Mouse (Mus musculus) thymus, postnatal 25 days (tissue): ENCODE measurements at regions not wholly inside any gene's neighbourhood (a gene's known extent, or its start where the extent isn't known, plus 50 kb on each side); places are given as distances from the start of the nearest gene placed in this dataset.

Experiments used
- DNase-seq: peaks from one replicate; pipeline ENCODE4 v3.0.0; 2022

DNA sequence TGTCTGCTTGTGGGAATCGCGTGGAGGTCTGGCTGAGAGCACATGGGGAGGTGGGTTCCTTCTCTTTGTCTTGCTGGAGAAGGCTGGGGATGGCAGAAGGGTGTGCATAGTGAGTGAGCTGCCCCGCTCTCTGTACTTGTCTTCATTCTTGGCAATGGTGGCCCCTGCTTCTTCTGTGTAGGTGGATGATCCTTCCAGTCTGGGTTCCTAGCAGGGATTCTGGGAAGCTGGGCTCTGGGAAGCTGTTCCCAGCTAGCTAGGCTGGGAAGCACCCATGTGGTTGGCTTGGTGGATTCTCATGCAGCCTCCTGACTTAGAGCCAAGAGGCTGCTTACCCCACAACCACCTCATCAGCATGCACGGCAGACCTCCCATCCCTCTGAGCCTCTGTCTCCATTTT lies 156.6 kb downstream of the 9530068E07Rik start:
- DNase-seq: no peak

DNA sequence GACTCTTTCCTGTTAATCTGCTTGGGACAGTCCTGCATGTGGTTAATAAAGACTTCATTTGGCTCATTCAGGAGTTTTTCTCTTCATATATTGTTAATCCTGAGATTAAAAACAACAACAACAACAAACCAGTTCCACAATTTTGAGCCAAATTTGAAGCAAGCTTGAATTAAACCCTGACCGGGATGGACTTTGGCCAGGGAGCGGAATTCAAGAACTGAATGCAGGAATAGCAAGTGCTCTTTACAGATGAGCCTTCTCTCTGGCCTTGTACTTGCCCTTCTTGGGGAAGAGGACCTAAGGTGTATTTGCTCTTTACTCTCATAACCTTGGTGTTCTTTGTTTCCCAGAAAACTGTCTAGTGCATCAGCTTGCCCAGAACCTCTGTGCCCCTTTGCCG lies 161.6 kb downstream of the 9530068E07Rik start:
- DNase-seq: no peak

DNA sequence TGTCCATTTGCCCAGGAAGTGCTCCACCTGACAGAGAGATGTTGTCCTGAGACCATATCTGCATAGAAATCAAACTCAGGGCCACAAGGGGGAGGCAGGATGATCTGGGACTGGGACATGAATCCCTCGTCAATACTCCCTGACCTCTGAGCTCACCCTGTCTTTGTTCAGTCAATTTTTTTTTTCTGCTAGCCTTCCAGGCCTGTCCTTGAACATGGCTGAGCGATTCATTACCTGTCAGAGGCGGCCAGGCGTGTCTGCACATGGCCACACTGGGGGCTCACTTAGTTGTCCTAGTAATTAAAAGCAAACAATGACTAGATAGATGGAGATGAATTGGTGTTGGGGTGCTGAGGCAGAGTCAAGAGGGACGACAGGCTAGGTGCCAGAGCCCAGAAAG lies 162.6 kb downstream of the 9530068E07Rik start:
- DNase-seq: no peak

DNA sequence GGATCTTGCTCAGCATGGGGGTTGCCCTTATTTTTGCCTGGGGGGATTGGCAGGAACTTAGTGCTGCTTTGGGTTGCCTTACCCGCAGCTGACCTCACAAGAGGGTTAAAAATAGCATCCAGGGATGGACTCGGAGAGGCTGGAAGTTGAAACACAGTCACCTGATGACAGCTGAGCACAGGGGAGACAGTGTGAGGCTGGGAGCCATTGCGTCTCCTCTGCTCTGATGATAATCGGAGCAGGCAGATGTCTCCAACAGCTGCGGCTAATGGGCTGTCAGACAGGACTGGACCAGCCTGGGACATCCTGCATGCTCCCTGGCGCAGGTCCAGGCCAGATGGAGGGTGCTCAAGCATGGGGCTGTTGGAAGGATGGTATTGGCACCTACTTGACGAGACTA lies 165.1 kb downstream of the 9530068E07Rik start:
- no peak for DNase-seq

DNA sequence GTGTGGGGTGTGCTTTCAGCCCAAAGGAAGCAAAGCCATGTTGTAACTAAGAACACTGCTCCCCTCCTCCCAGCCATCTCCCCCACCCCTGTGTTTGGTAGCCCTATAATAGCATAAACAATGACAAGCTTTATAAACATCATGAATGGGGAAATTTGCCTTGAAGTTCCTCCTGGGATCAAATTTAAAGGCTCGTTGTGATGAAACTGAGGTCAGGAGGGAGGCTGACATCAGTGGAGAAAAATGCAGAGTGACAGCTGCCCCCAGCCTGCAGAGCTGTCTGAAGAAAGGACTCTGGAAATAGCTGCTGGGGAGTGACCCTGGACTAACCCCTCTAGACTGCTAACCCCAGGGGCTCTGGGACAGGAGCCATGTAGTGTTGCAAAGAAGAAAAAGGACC lies 169.2 kb downstream of the 9530068E07Rik start:
- no peak for DNase-seq

DNA sequence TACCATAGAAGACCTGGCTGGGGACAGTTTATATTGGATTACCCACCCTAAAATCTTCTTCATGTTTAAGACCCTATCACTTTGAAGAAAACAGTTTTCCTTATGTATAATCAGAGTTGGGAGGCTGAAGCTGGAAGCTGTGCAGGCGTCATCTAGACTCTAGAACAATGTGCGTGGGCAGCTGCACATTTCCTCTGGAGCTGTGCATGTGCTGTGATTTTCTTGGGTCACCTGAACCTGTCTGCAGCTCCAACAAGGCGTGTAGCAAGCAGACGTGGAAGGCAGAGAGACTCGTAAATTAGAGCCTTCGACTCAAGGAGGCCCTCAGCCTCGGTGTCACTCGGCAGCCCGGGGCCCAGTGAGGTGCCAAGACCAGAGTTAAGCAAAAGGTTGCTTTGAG lies 169.8 kb downstream of the 9530068E07Rik start:
- DNase-seq: no peak

DNA sequence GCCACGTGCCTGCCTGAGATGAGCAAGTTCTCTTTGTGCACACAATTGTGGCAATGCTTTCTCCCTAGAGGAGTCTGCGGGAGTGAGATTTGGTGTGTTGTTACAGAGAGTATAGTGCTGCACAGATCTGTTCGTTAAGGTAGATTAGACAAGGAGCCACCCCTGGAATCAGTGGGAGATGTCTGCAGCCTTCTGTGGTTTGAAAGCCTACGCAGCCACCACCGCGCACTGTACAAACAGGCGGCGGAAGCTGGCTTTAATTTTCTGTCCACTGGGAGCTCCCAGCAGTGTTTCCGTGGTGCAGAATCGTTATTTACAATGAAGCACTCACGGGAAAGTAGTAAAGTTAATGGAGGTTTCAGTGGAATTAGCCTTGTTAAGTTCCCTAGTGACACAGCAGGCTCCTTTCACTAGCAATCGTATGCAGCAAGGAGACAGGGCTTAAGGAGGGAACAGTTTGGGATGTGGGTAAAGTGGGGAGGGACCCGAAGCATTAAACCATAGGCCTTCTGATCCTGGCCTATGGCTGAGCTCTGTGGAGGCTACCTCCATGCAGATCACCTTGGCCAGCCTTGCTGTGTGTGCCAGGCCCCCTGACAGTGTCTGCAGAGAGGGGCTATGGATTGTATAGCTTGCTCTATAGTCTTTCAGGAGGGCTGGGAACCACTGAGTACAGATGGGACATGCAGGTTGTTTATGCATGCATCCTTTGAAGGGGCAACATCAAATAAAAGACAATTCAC lies 171.9 kb downstream of the 9530068E07Rik start:
- DNase-seq: no peak

DNA sequence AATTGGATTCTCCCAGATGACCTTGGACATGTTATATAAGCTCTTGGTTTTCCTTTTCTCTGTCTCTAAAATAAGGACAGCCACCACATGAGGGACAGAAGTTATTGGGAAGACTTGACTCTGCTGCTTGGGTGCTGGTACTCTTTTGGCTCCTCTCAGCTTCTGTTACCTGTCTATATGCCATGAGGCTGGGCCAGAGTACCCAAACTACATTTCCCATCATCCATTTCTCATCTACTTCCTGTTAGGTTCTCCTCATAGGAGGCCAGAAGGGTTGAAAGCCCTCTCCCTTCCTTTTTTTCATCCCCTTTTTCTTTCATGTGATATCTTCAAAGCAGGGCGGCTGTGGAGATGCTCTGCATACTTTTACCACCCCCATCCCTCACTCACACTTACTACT lies 172.6 kb downstream of the 9530068E07Rik start:
- no peak for DNase-seq

DNA sequence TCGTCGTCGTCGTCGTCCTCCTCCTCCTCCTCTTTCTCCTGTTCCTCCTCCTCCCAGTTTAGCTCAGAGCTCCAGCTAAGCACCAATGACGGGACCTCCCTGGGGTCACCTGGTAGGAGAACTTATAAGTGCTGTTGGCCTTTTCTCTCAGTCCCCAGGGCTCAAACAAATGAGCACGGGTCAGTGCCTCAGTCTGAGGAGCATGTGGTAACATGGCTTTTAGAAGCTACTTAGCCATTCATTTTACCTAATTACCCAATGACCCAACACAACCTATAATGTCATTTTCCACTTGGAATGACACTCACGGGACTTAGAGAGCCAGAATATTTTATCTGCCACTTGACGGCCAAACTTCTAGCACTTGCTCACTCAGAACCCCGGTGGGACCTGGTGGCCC lies 173.5 kb downstream of the 9530068E07Rik start:
- DNase-seq: no peak

DNA sequence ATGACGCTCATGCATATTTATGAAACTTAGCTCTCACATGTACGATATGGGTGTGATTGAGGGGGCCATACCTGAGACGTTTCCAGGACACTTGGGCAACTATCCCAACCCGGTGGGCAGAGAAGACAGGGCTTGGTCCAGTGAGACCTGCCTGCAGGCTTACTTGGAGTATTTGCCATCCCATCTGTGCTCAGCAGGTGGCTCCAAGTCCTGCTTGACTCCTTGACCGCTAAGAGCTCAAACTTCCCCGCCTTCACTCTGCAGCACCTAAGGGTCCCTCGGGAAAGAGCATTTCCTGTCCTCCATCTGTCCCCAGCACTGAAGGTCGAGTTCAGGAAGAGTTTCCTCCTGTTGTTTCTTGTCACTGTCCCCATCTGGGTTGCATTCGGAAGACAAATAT lies 182.2 kb downstream of the 9530068E07Rik start:
- DNase-seq: no peak

DNA sequence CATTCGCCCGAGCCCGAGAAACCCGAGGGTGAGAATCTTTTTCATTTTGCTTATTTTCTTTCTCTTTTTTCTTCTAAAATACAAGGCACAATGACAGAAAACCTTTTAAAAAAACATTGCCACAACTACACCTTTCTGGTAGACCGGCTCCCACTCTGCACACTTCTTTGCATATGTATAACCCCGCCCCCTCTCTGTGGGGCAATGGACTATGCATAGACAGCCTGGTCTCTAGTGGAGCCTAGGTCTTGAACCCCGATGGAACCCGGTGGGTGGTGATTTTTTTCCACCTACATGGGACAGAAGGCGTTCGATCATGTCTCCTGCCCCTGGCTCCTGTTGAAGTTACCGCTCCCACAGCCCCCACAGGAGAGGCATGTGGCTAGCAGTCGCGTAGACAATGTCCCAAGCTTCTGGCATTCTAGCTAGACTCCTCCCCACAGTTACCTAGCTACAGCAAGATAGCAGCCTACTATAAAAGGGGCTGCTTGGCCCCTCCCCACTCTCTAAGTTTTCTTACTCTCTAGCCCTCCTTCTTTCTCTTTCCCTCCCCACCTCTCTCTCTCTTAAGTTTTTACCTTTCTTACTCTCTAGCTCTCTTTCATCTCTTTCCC lies 183.6 kb downstream of the 9530068E07Rik start:
- DNase-seq: no peak

DNA sequence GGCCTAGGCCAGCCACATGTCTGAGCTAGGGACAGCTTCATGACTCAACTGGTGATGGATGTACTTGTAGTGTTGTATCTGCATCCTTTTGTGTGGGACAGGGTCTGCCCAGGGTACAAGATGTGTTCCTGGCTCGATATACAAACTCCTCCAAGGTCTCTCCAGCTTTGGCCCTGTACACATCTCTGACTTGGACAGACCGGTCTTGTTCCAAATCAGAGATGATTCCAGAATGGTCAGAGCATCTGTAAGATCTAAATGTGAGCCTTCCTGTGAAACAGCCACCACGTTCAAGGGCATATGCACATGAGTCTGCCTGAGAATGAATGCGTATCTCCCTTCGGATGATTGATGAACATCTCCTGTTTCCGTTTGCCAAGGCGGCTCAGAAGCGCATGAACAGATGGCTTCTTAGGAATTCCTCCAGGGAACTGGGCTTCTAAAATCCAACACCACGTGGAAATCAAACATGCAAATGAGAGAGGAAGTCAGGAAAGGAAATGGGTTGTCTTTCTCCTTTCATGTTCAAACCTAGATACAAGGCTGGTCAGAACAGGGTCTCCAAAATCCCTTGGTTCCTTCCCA lies 172.7 kb upstream of the Fstl4 start:
- no peak for DNase-seq

DNA sequence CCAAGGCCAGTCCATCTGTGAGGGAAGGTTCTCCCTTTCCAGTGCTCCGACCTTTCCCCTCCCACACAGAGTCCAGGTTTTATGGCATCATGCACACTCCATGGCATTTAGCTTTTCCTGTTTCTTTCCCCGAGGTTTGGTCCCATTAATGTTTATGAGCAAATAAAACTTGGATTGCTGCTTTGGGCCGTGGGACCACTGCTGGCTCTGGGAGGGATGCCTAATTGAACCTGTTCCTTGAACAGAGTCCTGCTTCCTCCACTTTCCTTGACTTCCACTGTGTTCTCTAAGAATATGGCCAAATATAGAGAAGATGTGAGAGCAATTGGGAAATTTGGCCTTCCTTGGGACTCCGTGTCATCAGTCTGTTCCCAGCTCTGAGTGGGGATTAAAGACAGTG lies 170.3 kb upstream of the Fstl4 start:
- no peak for DNase-seq

DNA sequence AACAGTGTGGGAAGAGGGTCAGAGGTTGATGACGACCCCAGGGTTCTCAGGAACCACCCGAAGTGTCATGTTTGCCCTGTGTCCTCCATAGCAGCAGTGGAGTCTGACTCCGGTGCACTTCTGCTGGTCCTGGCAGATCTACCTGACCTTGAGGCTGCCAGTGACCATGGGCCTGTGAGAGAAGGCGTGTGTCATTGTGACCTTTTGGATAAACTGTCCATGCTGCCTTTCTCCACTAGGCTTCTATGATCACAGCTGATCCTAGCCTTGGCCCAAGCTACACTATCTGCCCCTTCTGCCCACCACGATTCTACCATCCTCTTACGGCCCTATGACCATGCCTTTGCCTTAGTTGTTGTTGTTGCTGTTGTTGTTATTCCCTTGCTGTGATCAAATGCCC lies 163.2 kb upstream of the Fstl4 start:
- DNase-seq: no peak

DNA sequence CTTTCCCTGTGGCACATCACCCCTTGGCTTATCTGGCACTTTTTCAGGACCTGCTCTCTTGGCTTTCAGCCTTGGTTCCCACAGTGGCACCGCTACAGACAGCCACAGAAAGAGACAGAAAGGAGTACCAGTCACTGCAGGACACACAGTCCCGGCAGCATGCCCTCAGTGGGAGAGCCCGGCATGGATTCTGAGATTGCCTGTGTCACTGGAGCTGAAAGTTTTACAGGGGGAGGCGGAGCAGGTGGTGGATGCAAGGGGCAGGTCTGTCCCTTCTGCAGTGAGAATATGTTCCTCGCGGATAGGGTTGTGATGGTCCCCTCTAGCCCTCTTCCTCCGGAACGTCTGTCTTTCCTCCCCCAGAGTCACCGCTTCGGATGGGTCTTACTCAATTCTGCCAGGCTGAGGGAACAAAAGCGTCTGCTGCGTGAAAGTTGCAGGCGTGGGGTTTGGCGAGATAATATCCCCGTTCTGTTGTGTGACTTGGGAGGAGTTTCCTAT lies 162.3 kb upstream of the Fstl4 start:
- no peak for DNase-seq

DNA sequence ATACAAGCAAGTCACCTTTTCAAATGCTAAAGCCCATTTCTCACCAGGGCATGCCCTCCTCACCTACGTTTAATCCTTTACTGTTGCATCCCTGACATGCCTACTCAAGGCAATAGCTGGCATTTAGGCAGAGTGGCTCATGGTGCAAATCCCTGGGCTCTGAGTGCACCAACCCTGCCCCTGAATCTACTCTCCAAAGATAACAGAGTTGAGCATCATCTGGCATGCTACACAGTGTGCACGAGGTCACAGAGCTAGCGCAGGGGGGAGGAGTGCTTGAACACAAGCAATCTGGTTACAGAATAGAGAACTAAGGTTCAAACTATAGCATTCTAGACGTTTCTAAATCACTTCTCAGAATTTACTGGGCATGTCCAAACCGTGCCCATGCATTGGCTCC lies 161.6 kb upstream of the Fstl4 start:
- DNase-seq: no peak

DNA sequence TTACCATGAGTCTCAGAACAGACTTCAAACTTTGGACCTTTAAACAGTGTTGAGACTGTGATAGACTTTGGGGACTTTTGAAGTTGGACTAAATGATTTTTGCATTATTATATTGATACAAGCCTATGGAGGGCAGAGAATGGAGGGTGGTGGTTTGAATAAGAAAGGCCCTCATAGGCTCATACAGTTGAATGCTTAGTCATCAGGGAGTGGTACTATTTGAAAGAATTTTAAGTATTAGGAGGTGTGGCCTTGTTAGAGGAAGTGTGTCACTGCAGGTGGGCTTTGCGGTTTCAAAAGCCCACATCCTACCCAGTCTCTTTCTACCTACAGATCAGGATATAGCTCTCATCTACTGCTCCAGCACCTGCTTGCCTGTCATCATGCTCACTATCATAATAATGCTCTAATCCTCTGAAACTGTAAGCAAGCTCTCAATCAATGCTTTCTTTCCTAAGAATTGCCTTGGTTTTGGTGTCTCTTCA lies 153.7 kb upstream of the Fstl4 start:
- no peak for DNase-seq

DNA sequence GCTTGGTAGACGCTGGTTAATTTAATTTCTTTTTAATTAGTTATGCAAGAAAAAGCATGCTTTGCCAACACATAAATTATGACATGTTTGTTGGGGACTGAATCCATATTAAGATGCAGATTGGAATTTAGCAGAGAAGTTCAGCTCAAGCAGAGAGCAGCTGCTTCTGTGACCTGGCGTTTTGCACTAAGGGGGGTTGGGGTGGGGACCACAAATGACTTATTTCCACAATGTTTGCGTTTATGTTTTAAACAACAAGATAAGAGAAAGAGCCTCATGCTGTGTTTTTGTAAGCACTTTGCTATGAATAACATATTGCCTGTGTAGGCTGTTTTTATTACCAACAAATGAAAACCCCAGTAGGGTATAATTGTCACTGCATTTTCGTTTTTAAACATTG lies 148.8 kb upstream of the Fstl4 start:
- DNase-seq: no peak

DNA sequence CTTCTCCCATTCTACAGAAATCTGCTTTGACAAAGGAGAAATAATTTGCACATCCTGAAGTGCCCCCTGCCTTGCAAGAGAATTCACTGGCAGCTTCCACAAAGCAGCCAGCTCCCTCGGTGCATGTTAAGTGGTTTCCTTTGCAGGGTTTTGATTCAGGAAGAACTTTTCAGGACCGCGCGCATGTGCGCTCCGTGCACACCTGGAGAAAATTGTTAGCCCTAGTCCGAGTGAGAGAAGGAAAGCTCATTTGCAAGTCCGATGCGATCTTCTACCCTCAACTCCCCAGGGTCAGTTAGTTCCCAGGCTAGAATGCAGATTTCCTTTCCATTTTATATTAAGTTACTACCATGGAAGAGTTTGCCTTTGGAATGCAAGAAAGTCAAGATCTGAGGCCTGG lies 145.8 kb upstream of the Fstl4 start:
- DNase-seq: no peak

DNA sequence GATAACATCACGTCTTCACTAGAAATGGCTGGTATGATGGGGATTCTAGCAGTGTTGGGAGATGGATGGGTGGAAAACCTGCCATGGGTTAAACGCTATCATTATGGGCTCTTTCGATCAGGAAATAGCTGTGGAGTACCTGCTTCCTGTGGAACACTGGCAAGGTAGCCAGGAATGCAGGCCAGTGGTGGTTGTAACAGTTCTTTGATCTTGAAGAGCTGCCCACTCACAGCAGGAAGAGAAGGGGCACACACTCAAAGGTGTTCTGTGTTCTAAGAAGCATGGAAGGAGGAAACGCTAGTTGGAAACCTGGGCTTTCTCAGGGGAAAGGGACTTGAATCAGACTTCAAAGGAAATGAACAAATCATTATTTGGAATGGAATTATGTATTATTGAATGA lies 141.6 kb upstream of the Fstl4 start:
- DNase-seq: no peak

DNA sequence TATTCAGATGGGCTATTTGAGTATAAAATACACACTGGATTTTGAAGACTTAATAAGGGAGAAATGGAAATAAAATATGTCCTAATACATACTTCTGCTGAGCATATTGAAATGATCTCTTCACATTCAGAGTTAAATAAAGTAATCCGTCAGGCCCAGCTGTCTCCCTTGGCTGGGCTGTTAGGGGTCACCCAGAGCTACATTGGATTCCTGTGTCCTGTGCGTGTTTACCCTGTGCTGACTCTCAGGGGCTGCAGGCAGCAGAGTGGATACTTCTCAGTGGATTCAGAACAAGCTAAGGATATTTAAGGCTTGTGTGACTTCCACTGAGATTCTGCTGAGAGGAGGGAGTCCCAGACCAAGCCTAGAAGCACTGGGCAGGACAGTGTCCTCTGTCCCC lies 135.6 kb upstream of the Fstl4 start:
- no peak for DNase-seq

DNA sequence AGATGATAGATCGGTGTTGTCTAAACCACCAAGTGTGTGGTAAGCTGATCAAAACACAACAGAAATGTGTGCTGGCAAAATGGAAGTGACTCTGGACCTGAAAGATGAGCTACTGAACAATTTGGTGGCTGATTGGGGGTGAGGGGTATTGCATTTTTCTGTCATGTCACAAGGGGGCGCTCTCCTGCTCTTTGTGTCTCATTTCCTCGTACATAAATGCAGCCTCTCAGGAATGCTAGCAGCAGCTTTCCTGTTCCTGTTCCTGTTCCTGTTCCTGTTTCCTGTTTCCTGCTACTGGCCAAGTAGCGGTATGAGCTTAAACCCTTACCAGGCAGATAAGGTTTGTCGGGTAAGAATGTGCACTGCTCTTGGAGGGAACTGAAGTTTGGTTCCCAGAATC lies 134.7 kb upstream of the Fstl4 start:
- DNase-seq: no peak

DNA sequence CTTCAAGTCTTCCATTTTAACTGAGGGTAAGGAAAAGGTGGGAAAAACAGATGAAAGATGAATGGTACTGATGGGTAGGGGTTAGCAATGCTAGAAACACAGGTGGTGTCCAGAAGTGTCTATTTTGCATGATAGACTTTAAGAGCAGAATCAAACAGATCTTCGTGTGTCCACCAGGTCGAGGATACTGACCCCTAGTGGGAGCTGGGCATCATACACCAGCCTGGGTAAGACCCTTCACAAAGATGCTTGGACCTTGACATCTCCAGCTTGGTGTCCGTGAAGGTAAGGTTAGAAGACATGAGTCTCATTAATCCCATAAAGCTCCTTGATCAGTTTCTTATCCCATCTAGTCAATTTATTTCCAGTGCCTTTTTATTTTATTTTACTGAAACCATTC lies 132.9 kb upstream of the Fstl4 start:
- no peak for DNase-seq

DNA sequence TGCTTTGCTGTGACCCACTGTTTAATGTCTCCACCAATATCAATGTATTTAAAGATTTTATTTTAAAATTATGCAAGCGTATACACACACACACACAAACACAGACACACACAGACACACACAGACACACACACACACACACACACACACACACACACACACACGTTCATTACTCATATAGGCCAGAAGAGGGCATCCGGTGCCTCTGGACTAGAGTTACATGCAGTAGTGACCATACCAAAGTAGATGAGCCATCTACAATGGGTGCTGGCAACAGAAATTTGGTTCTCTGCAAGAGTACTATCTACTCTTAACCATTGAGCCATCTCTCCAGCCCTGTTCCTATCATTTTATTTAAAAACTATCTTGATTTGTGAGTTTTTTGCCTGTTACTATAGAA lies 130.2 kb upstream of the Fstl4 start:
- DNase-seq: no peak
